Mouse (Mus musculus) embryonic facial prominence, embryonic 14.5 days (tissue): Measurements from ENCODE around the gene Ap1g1. TPM values are rescaled to one million over a fixed set of nuclear protein-coding genes. Genes with fewer than 3 reads are reported as not detected.
"Not testable (repeated sequence)": the region's sequence is repeated elsewhere in the genome, so short reads cannot be mapped to it uniquely, and the experiment has no call there.

Experiments
- ATAC-seq: fragments of 200-750 bp; cut with Nextera tagmentation; 2 replicates; pipeline ENCODE4 v1.8.0; 2017; ENCODE audit warnings: low read depth, moderate number of reproducible peaks, moderate TSS enrichment
- DNase-seq: peaks from one replicate; pipeline ENCODE4 v3.0.0-alpha.2; 2015; ENCODE audit warnings: low spot score
- H3K27ac ChIP-seq: fragments of 300-500 bp; sonication (generic); replicated peaks from 2 replicates; pipeline ENCODE4 v1.5.1; 2014; ENCODE audit warnings: low read depth, mild to moderate bottlenecking, low read length, moderate library complexity
- H3K27me3 ChIP-seq: fragments of 300-500 bp; sonication (generic); replicated peaks from 2 replicates; pipeline ENCODE4 v1.6.1; 2014; ENCODE audit warnings: low read length; ENCODE audit not compliant: control insufficient read depth, insufficient read depth
- H3K36me3 ChIP-seq: fragments of 300-500 bp; sonication (generic); 2 replicates; pipeline ENCODE4 v1.6.1; 2014; ENCODE audit warnings: low read length, mixed read lengths; ENCODE audit not compliant: control insufficient read depth, insufficient read depth
- H3K4me1 ChIP-seq: fragments of 300-500 bp; sonication (generic); 2 replicates; pipeline ENCODE4 v1.6.1; 2014; ENCODE audit warnings: antibody characterized with exemption, low read length; ENCODE audit not compliant: control insufficient read depth, insufficient read depth
- H3K4me2 ChIP-seq: fragments of 300-500 bp; sonication (generic); 2 replicates; pipeline ENCODE4 v1.6.1; 2014; ENCODE audit warnings: low read depth, mild to moderate bottlenecking, low read length, moderate library complexity, mixed read lengths
- H3K4me3 ChIP-seq: fragments of 300-500 bp; sonication (generic); 2 replicates; pipeline ENCODE4 v1.5.1; 2014; ENCODE audit warnings: low read depth, mild to moderate bottlenecking, low read length
- H3K9ac ChIP-seq: fragments of 300-500 bp; sonication (generic); 2 replicates; pipeline ENCODE4 v1.6.1; 2014; ENCODE audit warnings: low read depth, mild to moderate bottlenecking, low read length, moderate library complexity, mixed read lengths
- H3K9me3 ChIP-seq: fragments of 300-500 bp; sonication (generic); 2 replicates; pipeline ENCODE4 v1.6.1; 2016; ENCODE audit warnings: low read length; ENCODE audit not compliant: control insufficient read depth
- WGBS: fragments of 180-500 bp; shearing (Covaris S2); extraction: QIAGEN DNeasy Blood & Tissue Kit; methylation state at CpG from one replicate; pipeline ENCODE4 v1.1.7; 2014; 5-methylcytosine and 5-hydroxymethylcytosine counted together
- polyA plus RNA-seq: library from polyadenylated mRNA; unstranded; fragments of >200 nt; fragmentation: Nextera tagmentation; extraction: Ambion mirVana; gene quantifications from 2 replicates; pipeline ENCODE4 v1.2.1, GENCODE M21; 2014

Ap1g1 gene
- polyA plus RNA-seq, 1 experiment from 2014 or later, result 38.4 TPM

DNA sequence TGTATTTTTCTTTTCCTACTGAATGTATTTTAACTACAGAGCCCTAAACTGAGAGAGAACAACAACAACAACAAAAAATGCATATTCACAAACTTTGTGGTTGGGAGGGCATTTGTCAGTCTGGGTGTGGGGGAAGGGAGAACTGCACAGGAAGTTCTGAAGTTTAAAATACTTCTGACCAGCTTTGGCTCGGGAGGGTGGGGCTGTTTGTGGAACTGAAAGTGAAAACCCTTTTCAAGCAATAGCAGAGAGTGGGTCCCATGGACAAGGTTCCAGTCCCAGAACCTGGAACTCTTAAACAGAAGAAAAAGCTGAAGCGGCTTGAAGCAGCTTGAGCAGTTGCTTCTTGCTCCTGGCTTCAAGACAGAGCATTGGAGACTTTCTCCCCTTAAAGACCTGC, 85.0 kb downstream of the Ap1g1 start:
- Histone ChIP-seq H3K27me3 (no peaks in the 10 kb centered on the region), H3K4me2 (no peak overlapping the region), H3K9ac (no peak overlapping the region), H3K9me3 (no peaks in the 10 kb centered on the region), H3K4me3 (no peak overlapping the region), H3K27ac (no peak overlapping the region), H3K36me3 (peaks cover 47% of the 10 kb centered on the region), H3K4me1 (no peaks in the 10 kb centered on the region; the same call in 1 of the 2 replicates)
- 73% methylated on average over 2 of the region's 2 CpGs for WGBS
- DNase-seq (peak; percentile 20), ATAC-seq (no peak)

- peaks cover 4% of the 10 kb centered on the region for H3K4me1 ChIP-seq
- 80% methylated on average over 2 of the region's 2 CpGs for WGBS
- H3K27ac ChIP-seq, result no peak overlapping the region
- no peak overlapping the region for H3K4me2 ChIP-seq
- no peak overlapping the region for H3K4me3 ChIP-seq
- ATAC-seq (no peak), DNase-seq (no peak)
- H3K27me3 ChIP-seq, result no peaks in the 10 kb centered on the region
- no peaks in the 10 kb centered on the region for H3K9me3 ChIP-seq
- peaks cover 38% of the 10 kb centered on the region for H3K36me3 ChIP-seq
- H3K9ac ChIP-seq, result no peak overlapping the region
Measured at GRCm38 (mm10) chr8:109864798-109865197, 86.4 kb downstream of the Ap1g1 start.

DNA sequence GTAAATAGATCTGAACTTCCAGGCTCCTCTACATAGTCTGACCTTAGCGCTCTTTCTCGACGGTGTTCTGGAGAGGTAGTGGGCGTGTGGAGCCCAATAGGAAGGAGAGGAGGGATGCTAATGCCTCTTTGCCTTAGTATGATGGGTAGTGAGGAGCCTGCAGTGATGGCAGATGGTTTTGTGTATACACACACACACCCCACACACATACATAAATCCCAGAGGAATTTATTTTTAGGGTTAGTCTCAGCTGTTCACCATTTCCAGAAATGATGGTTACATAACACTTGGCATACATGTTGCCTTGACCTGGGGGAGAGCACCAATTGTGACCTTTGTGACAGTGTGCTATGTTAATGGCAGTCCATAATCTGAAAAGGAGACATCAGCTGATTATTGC, 87.2 kb downstream of the Ap1g1 start:
- Histone ChIP-seq H3K4me2 (no peak overlapping the region), H3K9me3 (no peaks in the 10 kb centered on the region), H3K9ac (no peak overlapping the region), H3K27me3 (no peaks in the 10 kb centered on the region), H3K4me1 (peaks cover 4% of the 10 kb centered on the region), H3K27ac (no peak overlapping the region), H3K4me3 (no peak overlapping the region), H3K36me3 (peaks cover 31% of the 10 kb centered on the region)
- ATAC-seq (no peak), DNase-seq (no peak)
- 98% methylated on average over 4 of the region's 4 CpGs for WGBS

GRCm38 (mm10) chr8:109866690-109867089, 88.3 kb downstream of the Ap1g1 start:
- Histone ChIP-seq H3K27me3 (no peaks in the 10 kb centered on the region), H3K36me3 (peaks cover 20% of the 10 kb centered on the region), H3K4me1 (peaks cover 4% of the 10 kb centered on the region), H3K27ac (no peak overlapping the region), H3K9ac (no peak overlapping the region), H3K4me3 (no peak overlapping the region), H3K9me3 (no peaks in the 10 kb centered on the region), H3K4me2 (no peak overlapping the region)
- no peak for ATAC-seq
- no peak for DNase-seq
- 95% methylated on average over 5 of the region's 5 CpGs for WGBS

GRCm38 (mm10) chr8:109868003-109868679, 89.8 kb downstream of the Ap1g1 start, which contains the start of gene Phlpp2:
Gene Phlpp2 (plus strand): TSS chr8:109868542.
- Histone ChIP-seq H3K27ac (peak within 1 kb of the TSS; percentile 91), H3K9me3 (no peaks in the 10 kb centered on the region), H3K9ac (peak within 1 kb of the TSS; percentile 95), H3K4me1 (peaks cover 4% of the 10 kb centered on the region), H3K36me3 (0 out of 2 replicates have a peak, but pooled peaks cover 6% of the 10 kb centered on the region), H3K4me2 (peak within 1 kb of the TSS; percentile 84), H3K27me3 (no peaks in the 10 kb centered on the region), H3K4me3 (peak within 1 kb of the TSS; percentile 98)
- DNase-seq (peak; percentile 96), ATAC-seq (peak; percentile 98)
- WGBS, result 1% methylated on average over 24 of the region's 42 CpGs

GRCm38 (mm10) chr8:109868680-109869361, 90.5 kb downstream of the Ap1g1 start:
- H3K4me2 ChIP-seq, result peak overlapping the region; percentile 84
- peak overlapping the region; percentile 91 for H3K27ac ChIP-seq
- H3K36me3 ChIP-seq, result no peaks in the 10 kb centered on the region
- H3K27me3 ChIP-seq, result no peaks in the 10 kb centered on the region
- WGBS, result 2% methylated on average over 27 of the region's 78 CpGs
- peak overlapping the region; percentile 98 for H3K4me3 ChIP-seq
- peak; percentile 81 for ATAC-seq
- DNase-seq, result peak; percentile 32
- no peaks in the 10 kb centered on the region for H3K9me3 ChIP-seq
- H3K4me1 ChIP-seq, result peaks cover 4% of the 10 kb centered on the region
- H3K9ac ChIP-seq, result peak overlapping the region; percentile 95

- WGBS, result 90% methylated on average over 1 of the region's 1 CpGs
- peaks cover 4% of the 10 kb centered on the region for H3K4me1 ChIP-seq
- DNase-seq (no peak), ATAC-seq (no peak)
- no peak overlapping the region for H3K27ac ChIP-seq
- H3K36me3 ChIP-seq, result 0 out of 2 replicates have a peak, but pooled peaks cover 3% of the 10 kb centered on the region
- no peak overlapping the region for H3K9ac ChIP-seq
- H3K27me3 ChIP-seq, result no peaks in the 10 kb centered on the region
- no peak overlapping the region for H3K4me2 ChIP-seq
- H3K4me3 ChIP-seq, result no peak overlapping the region
- H3K9me3 ChIP-seq, result no peaks in the 10 kb centered on the region
Measured at GRCm38 (mm10) chr8:109871056-109871455, 92.7 kb downstream of the Ap1g1 start.

- not testable (repeated sequence) for H3K9ac ChIP-seq, H3K4me3 ChIP-seq, H3K27ac ChIP-seq, H3K9me3 ChIP-seq, H3K4me1 ChIP-seq, ATAC-seq, H3K4me2 ChIP-seq, H3K27me3 ChIP-seq, DNase-seq
- WGBS, result 95% methylated on average over 3 of the region's 3 CpGs
- peaks cover 24% of the 10 kb centered on the region for H3K36me3 ChIP-seq
Measured at GRCm38 (mm10) chr8:109873800-109874199, 95.4 kb downstream of the Ap1g1 start.
